Mouse (Mus musculus): ENCODE data around the gene Tbc1d2b. TPM values are rescaled to one million over a fixed set of nuclear protein-coding genes. Genes with fewer than 3 reads are reported as not detected.

Tbc1d2b gene
- 8.8 and 12.6 TPM in 2 replicates for polyA plus RNA-seq (2015; fragmentation: Nextera tagmentation; extraction: Ambion mirVana)

GRCm38 (mm10) chr9:90270193-90270943 is at the start of gene Tbc1d2b:
TSS of gene Tbc1d2b (minus strand) at chr9:90270804.

GRCm38 (mm10) chr9:90162926-90163748 is 107.5 kb downstream of the Tbc1d2b start, which contains the start of gene Adamts7:
TSS of gene Adamts7 (plus strand) at chr9:90163069.

Other genes starting within 250 kb of the Tbc1d2b start
- 41.2 and 43.8 TPM in 2 replicates for gene Ctsh, start 216.7 kb downstream of the Tbc1d2b start, polyA plus RNA-seq (2015; fragmentation: Nextera tagmentation; extraction: Ambion mirVana)
- gene Morf4l1, start 156.0 kb downstream of the Tbc1d2b start, polyA plus RNA-seq (2015; fragmentation: Nextera tagmentation; extraction: Ambion mirVana) = 190 and 209 TPM in 2 replicates
- 2.8 and 3.8 TPM in 2 replicates for gene Adamts7, start 107.7 kb downstream of the Tbc1d2b start, polyA plus RNA-seq (2015; fragmentation: Nextera tagmentation; extraction: Ambion mirVana)